Mouse (Mus musculus): ENCODE results near the gene Sfta2. TPM values are rescaled to one million over a fixed set of nuclear protein-coding genes. Genes with fewer than 3 reads are reported as not detected.

Sfta2 gene
- total RNA-seq (2021): not detected
- long read RNA-seq, experiment 1: 0 reads
- long read RNA-seq, experiment 2: 0 reads

- DNase-seq (ENCODE audit: extremely low spot score in 1 of 2, low spot score in 2 of 2): no peak
- Histone ChIP-seq H3K27ac (no peak within 1 kb of the TSS), H3K4me3 (no peak within 1 kb of the TSS)
- intact Hi-C loops (cut with DNase I): no loop called here
- no peak for TF ChIP-seq CTCF (IDR thresholded peaks at IDR 0.05)
Observed at GRCm38 (mm10) chr17:35601249-35601648, at the start of gene Sfta2. TSS of gene Sfta2 (plus strand) at chr17:35601549.

- intact Hi-C loops (cut with DNase I): no loop called here
- no peak within 1 kb of the TSS for H3K4me3 ChIP-seq
- no peak for DNase-seq (ENCODE audit: extremely low spot score in 1 of 2, low spot score in 2 of 2)
- no peak for TF ChIP-seq CTCF (IDR thresholded peaks at IDR 0.05)
- H3K27ac ChIP-seq: peak within 1 kb of the TSS; percentile 32; the same call in 1 of the 2 replicates
Observed at GRCm38 (mm10) chr17:35551881-35552414, 49.4 kb upstream of the Sfta2 start, which contains the start of gene Cdsn. TSS of gene Cdsn (plus strand) at chr17:35552128.

- TF ChIP-seq CTCF (IDR thresholded peaks at IDR 0.05): no peak
- intact Hi-C loops (cut with DNase I): no loop called here
- Histone ChIP-seq H3K27ac (no peak overlapping the region), H3K4me3 (no peak overlapping the region)
- no peak for DNase-seq (ENCODE audit: extremely low spot score in 1 of 2, low spot score in 2 of 2)
Observed at GRCm38 (mm10) chr17:35554321-35554720, 47.0 kb upstream of the Sfta2 start.

GRCm38 (mm10) chr17:35554761-35555397 lies 46.5 kb upstream of the Sfta2 start:
- no peak for DNase-seq (ENCODE audit: extremely low spot score in 1 of 2, low spot score in 2 of 2)
- no peak for TF ChIP-seq CTCF (IDR thresholded peaks at IDR 0.05)
- intact Hi-C loops (cut with DNase I): no loop called here
- no peak overlapping the region for H3K4me3 ChIP-seq
- H3K27ac ChIP-seq: no peak overlapping the region

- Histone ChIP-seq H3K4me3 (no peak overlapping the region), H3K27ac (no peak overlapping the region)
- intact Hi-C loops (cut with DNase I): no loop called here
- DNase-seq (ENCODE audit: extremely low spot score in 1 of 2, low spot score in 2 of 2): no peak
- no peak for TF ChIP-seq CTCF (IDR thresholded peaks at IDR 0.05)
Observed at GRCm38 (mm10) chr17:35556186-35556765, 45.1 kb upstream of the Sfta2 start.

GRCm38 (mm10) chr17:35556812-35557211 lies 44.5 kb upstream of the Sfta2 start:
- peak; percentile 73 for TF ChIP-seq CTCF (IDR thresholded peaks at IDR 0.05)
- no peak overlapping the region for H3K27ac ChIP-seq
- intact Hi-C loops (cut with DNase I): no loop called here
- H3K4me3 ChIP-seq: no peak overlapping the region
- no peak for DNase-seq (ENCODE audit: extremely low spot score in 1 of 2, low spot score in 2 of 2)

GRCm38 (mm10) chr17:35557351-35557750 lies 44.0 kb upstream of the Sfta2 start:
- no peak overlapping the region for H3K4me3 ChIP-seq
- DNase-seq (ENCODE audit: extremely low spot score in 1 of 2, low spot score in 2 of 2): no peak
- intact Hi-C loops (cut with DNase I): no loop called here
- no peak for TF ChIP-seq CTCF (IDR thresholded peaks at IDR 0.05)
- no peak overlapping the region for H3K27ac ChIP-seq

- Histone ChIP-seq H3K4me3 (no peak overlapping the region), H3K27ac (no peak overlapping the region)
- intact Hi-C loops (cut with DNase I): no loop called here
- no peak for TF ChIP-seq CTCF (IDR thresholded peaks at IDR 0.05)
- no peak for DNase-seq (ENCODE audit: extremely low spot score in 1 of 2, low spot score in 2 of 2)
Observed at GRCm38 (mm10) chr17:35558216-35558615, 43.1 kb upstream of the Sfta2 start.

GRCm38 (mm10) chr17:35567150-35567549 lies 34.2 kb upstream of the Sfta2 start, which contains the start of gene 2300002M23Rik:
TSS of gene 2300002M23Rik (plus strand) at chr17:35567450.
- intact Hi-C loops (cut with DNase I): no loop called here
- TF ChIP-seq CTCF (IDR thresholded peaks at IDR 0.05): no peak
- DNase-seq (ENCODE audit: extremely low spot score in 1 of 2, low spot score in 2 of 2): no peak
- no peak within 1 kb of the TSS for H3K4me3 ChIP-seq
- H3K27ac ChIP-seq: no peak within 1 kb of the TSS

- no peak for TF ChIP-seq CTCF (IDR thresholded peaks at IDR 0.05)
- Histone ChIP-seq H3K4me3 (no peak overlapping the region), H3K27ac (no peak overlapping the region)
- intact Hi-C loops (cut with DNase I): no loop called here
- no peak for DNase-seq (ENCODE audit: extremely low spot score in 1 of 2, low spot score in 2 of 2)
Observed at GRCm38 (mm10) chr17:35567767-35568166, 33.6 kb upstream of the Sfta2 start.

GRCm38 (mm10) chr17:35569091-35569944 lies 32.0 kb upstream of the Sfta2 start:
- no peak for DNase-seq (ENCODE audit: extremely low spot score in 1 of 2, low spot score in 2 of 2)
- TF ChIP-seq CTCF (IDR thresholded peaks at IDR 0.05): no peak
- intact Hi-C loops (cut with DNase I): no loop called here
- Histone ChIP-seq H3K27ac (no peak overlapping the region), H3K4me3 (no peak overlapping the region)

- no peak for TF ChIP-seq CTCF (IDR thresholded peaks at IDR 0.05)
- H3K27ac ChIP-seq: no peak overlapping the region
- no peak overlapping the region for H3K4me3 ChIP-seq
- intact Hi-C loops (cut with DNase I): no loop called here
- no peak for DNase-seq (ENCODE audit: extremely low spot score in 1 of 2, low spot score in 2 of 2)
Observed at GRCm38 (mm10) chr17:35570836-35571235, 30.5 kb upstream of the Sfta2 start.
